Comparison of ENCODE assay signal across 9 mouse cellular contexts in genomic region chr3:22115221-22115620, GRCm38 (mm10). TPM values are rescaled to one million over a fixed set of nuclear protein-coding genes. Genes with fewer than 3 reads are reported as not detected.
DNase-seq lines count a peak whose midpoint lies in the region; ATAC-seq and TF ChIP-seq lines count a peak whose summit lies in the region.
"Had no signal": no experiment of that assay in that cellular context is flagged by ENCODE, and none has a peak within 500 bp of the region (broad histone marks: within the 10 kb centered on the region; RNA-seq: fewer than 3 reads in every experiment).

No protein-coding gene starts in this region.

- WGBS in thymus, adult 2 months = 1% methylated on average over 2 of the region's 2 CpGs
- 20% methylated on average over 2 of the region's 2 CpGs for WGBS in liver, postnatal 0 days (ENCODE audit: insufficient replicate concordance)

- no peak overlapping the region for H3K4me3 ChIP-seq in thymus, adult 2 months (ENCODE audit: control insufficient read depth, insufficient read depth, low read length)
- H3K4me3 ChIP-seq in liver, postnatal 0 days (ENCODE audit: low read depth, low read length) = no peak overlapping the region

- TF ChIP-seq CTCF in thymus, adult 2 months (IDR thresholded peaks at IDR 0.05; ENCODE audit: borderline replicate concordance, control insufficient read depth, extremely low read depth, insufficient read depth, low read length, poor library complexity) = no peak
- TF ChIP-seq CTCF in liver, postnatal 0 days (IDR thresholded peaks at IDR 0.05; ENCODE audit: low read depth) = no peak

- H3K27me3 ChIP-seq in thymus, adult 2 months (ENCODE audit: control insufficient read depth, insufficient read depth, low read length) = no peaks in the 10 kb centered on the region
- no peaks in the 10 kb centered on the region for H3K27me3 ChIP-seq in liver, postnatal 0 days (ENCODE audit: insufficient read depth, low read length)

- no peak overlapping the region for H3K27ac ChIP-seq in thymus, adult 2 months (ENCODE audit: control insufficient read depth, insufficient read depth, low read length)
- peak overlapping the region; percentile 26; the same call in 1 of the 2 replicates for H3K27ac ChIP-seq in liver, postnatal 0 days (ENCODE audit: low read depth)

- H3K36me3 ChIP-seq in thymus, adult 2 months (ENCODE audit: control insufficient read depth, insufficient read depth, low read length) = no peaks in the 10 kb centered on the region
- H3K36me3 ChIP-seq in liver, postnatal 0 days (replicated peaks; ENCODE audit: insufficient read depth, low read length) = no peaks in the 10 kb centered on the region; the same call in 1 of the 2 replicates

- TF ChIP-seq POLR2A in thymus, adult 2 months (IDR thresholded peaks at IDR 0.05; ENCODE audit: control insufficient read depth, extremely low read depth, insufficient read depth, low read length, poor library complexity) = no peak

- peak; percentile 51 for DNase-seq in gastrocnemius, adult 18-20 months (ENCODE audit: low spot score)
- DNase-seq in gastrocnemius, postnatal 4 days (ENCODE audit: low spot score in 2 of 2) = no peak
- DNase-seq in thymus, adult 2 months = peak; percentile 31
- DNase-seq in thymus, adult 18-20 months = no peak
- DNase-seq in liver, postnatal 0 days = peak; percentile 33
- peak; percentile 62 for DNase-seq in yolk sac, embryonic 10.5 days (ENCODE audit: low spot score)
- no peak for DNase-seq in urinary bladder, postnatal 14 days (ENCODE audit: low spot score)
- DNase-seq in adrenal gland, postnatal 10 days = no peak
- DNase-seq: cerebellum, adult 11 months had no signal

- H3K4me1 ChIP-seq in thymus, adult 2 months (replicated peaks; ENCODE audit: control insufficient read depth, insufficient read depth, low read length) = peaks cover 4% of the 10 kb centered on the region
- peaks cover 6% of the 10 kb centered on the region; the same call in 1 of the 2 replicates for H3K4me1 ChIP-seq in liver, postnatal 0 days (ENCODE audit: insufficient read depth)

- no peak overlapping the region for H3K9ac ChIP-seq in liver, postnatal 0 days (replicated peaks)

- H3K9me3 ChIP-seq in liver, postnatal 0 days (ENCODE audit: low read length) = no peaks in the 10 kb centered on the region

- H3K4me2 ChIP-seq in liver, postnatal 0 days (ENCODE audit: low read depth, low read length) = no peak overlapping the region

- TF ChIP-seq EP300 in liver, postnatal 0 days (IDR thresholded peaks at IDR 0.05; ENCODE audit: low read depth) = no peak

- ATAC-seq in liver, postnatal 0 days = peak; percentile 84

RNA-seq across cellular contexts. Expression of gene Tbl1xr1, which starts 38.8 kb away (rescaled TPM):
- total RNA-seq in gastrocnemius, adult 18-20 months (2021) = 10 to 100 TPM; 52.9 to 55.5 TPM
- 10 to 100 TPM; 67.1 to 69.4 TPM for total RNA-seq in gastrocnemius, postnatal 4 days (2021)
- 53.2 and 67.3 TPM in 2 replicates for polyA plus RNA-seq in thymus, adult 2 months (2012; rRNA removed)
- polyA plus RNA-seq in liver, postnatal 0 days (2015; fragmentation: Nextera tagmentation; extraction: Ambion mirVana) = 8.8 and 9.8 TPM in 2 replicates
- 10 to 100 TPM; 71.2 to 86.6 TPM for total RNA-seq in adrenal gland, postnatal 10 days (2021)

Comparison
In these comparisons a context has a peak if more than half of its experiments do, and no peak if none do; other contexts are left out.
1. DNase-seq: peak in gastrocnemius, adult 18-20 months (single experiment), thymus, adult 2 months (single experiment), liver, postnatal 0 days (single experiment) and yolk sac, embryonic 10.5 days (single experiment); none in gastrocnemius, postnatal 4 days (0 of 2), thymus, adult 18-20 months (0 of 2), urinary bladder, postnatal 14 days (single experiment) and adrenal gland, postnatal 10 days (single experiment).